Mouse (Mus musculus) C2C12 (cell line): ENCODE results near the gene Fgf10.

Experiments
- CEBPB ChIP-seq: IDR thresholded peaks from one replicate; pipeline ENCODE4 v1.6.1; 2011; ENCODE audit warnings: low read depth, mild to moderate bottlenecking, control low read depth, moderate library complexity
- CTCF ChIP-seq: IDR thresholded peaks from one replicate; pipeline ENCODE4 v1.5.1; 2011; ENCODE audit not compliant: control insufficient read depth, insufficient read depth, insufficient read length
- FOSL1 ChIP-seq: IDR thresholded peaks from one replicate; pipeline ENCODE4 v1.8.0; 2011; ENCODE audit warnings: mild to moderate bottlenecking, low read length; ENCODE audit not compliant: poor library complexity, insufficient read depth, severe bottlenecking
- MAX ChIP-seq: IDR thresholded peaks from one replicate; pipeline ENCODE4 v1.6.1; 2011; ENCODE audit warnings: mild to moderate bottlenecking, control low read depth

- no peak for TF ChIP-seq CTCF
- TF ChIP-seq CEBPB, result no peak
- TF ChIP-seq MAX, result no peak
- TF ChIP-seq FOSL1, result no peak
These were observed 46.7 kb downstream of the Fgf10 start for GRCm38 (mm10) chr13:118716265-118716664.
